ENCODE assay signal across 8 mouse cellular contexts in genomic region chr11:74828965-74829550, GRCm38 (mm10). TPM values are rescaled to one million over a fixed set of nuclear protein-coding genes. Genes with fewer than 3 reads are reported as not detected.
DNase-seq lines count a peak whose midpoint lies in the region; ATAC-seq and TF ChIP-seq lines count a peak whose summit lies in the region.

No protein-coding gene starts in this region.

- peak overlapping the region; percentile 99 for H3K4me3 ChIP-seq in megakaryocyte, embryonic 14.5 days (replicated peaks)
- peak overlapping the region; percentile 82 for H3K4me3 ChIP-seq in intestine, postnatal 0 days (ENCODE audit: low read depth, low read length)

- WGBS in intestine, postnatal 0 days: 23% methylated on average over 11 of the region's 11 CpGs

- H3K9me3 ChIP-seq in megakaryocyte, embryonic 14.5 days: no peaks in the 10 kb centered on the region
- H3K9me3 ChIP-seq in intestine, postnatal 0 days (ENCODE audit: control insufficient read depth): no peaks in the 10 kb centered on the region

- peaks cover 3% of the 10 kb centered on the region for H3K36me3 ChIP-seq in megakaryocyte, embryonic 14.5 days (replicated peaks; ENCODE audit: low read length)
- H3K36me3 ChIP-seq in intestine, postnatal 0 days (ENCODE audit: control insufficient read depth, insufficient read depth): no peaks in the 10 kb centered on the region; the same call in 1 of the 2 replicates
- no peaks in the 10 kb centered on the region for H3K36me3 ChIP-seq in splenic B cell, adult 2 months (ENCODE audit: control insufficient read depth, insufficient read depth, low read length, poor library complexity, severe bottlenecking)

- no peak for TF ChIP-seq CTCF in intestine, postnatal 0 days (IDR thresholded peaks at IDR 0.05; ENCODE audit: low read depth)

- peak; percentile 30 to 55 for DNase-seq in adrenal gland, adult (ENCODE audit: inconsistent age in 2 of 2, low spot score in 1 of 2)
- DNase-seq in adrenal gland, postnatal 14 days: no peak
- peak; percentile 46 for DNase-seq in splenic B cell, adult 2 months (ENCODE audit: low read depth, low spot score)
- DNase-seq in right cerebral cortex, postnatal 25 days: no peak
- DNase-seq in urinary bladder, postnatal 36 days (ENCODE audit: low spot score in 2 of 2): no peak

- no peaks in the 10 kb centered on the region for H3K27me3 ChIP-seq in megakaryocyte, embryonic 14.5 days (replicated peaks)
- no peaks in the 10 kb centered on the region for H3K27me3 ChIP-seq in intestine, postnatal 0 days (replicated peaks; ENCODE audit: control insufficient read depth, insufficient read depth, low read length)
- H3K27me3 ChIP-seq in splenic B cell, adult 2 months (ENCODE audit: control insufficient read depth, insufficient read depth, low read length, poor library complexity, severe bottlenecking): no peaks in the 10 kb centered on the region

- peak overlapping the region; percentile 89 for H3K4me2 ChIP-seq in intestine, postnatal 0 days (replicated peaks; ENCODE audit: low read depth)

- H3K9ac ChIP-seq in intestine, postnatal 0 days (ENCODE audit: low read depth, low read length): no peak overlapping the region

- peak overlapping the region; percentile 95 for H3K27ac ChIP-seq in intestine, postnatal 0 days (ENCODE audit: low read depth, low read length)

- peaks cover 68% of the 10 kb centered on the region for H3K4me1 ChIP-seq in megakaryocyte, embryonic 14.5 days
- H3K4me1 ChIP-seq in intestine, postnatal 0 days (replicated peaks; ENCODE audit: control insufficient read depth, insufficient read depth, low read length): peaks cover 14% of the 10 kb centered on the region; the same call in 1 of the 2 replicates

- ATAC-seq in megakaryocyte, adult 5-6 weeks (ENCODE audit: poor library complexity, severe bottlenecking): no peak
- no peak for ATAC-seq in intestine, postnatal 0 days

RNA-seq across cellular contexts. Expression of gene Mnt, which starts 1.7 kb away (rescaled TPM):
- 22.8 and 29.9 TPM in 2 replicates for total RNA-seq in adrenal gland, postnatal 14 days (2021)
- polyA plus RNA-seq in megakaryocyte, embryonic 14.5 days (2012; ENCODE audit: insufficient read depth, low replicate concordance): 59.1 and 85.0 TPM in 2 replicates
- total RNA-seq in megakaryocyte, adult 5-6 weeks (2015): 14.5 and 17.0 TPM in 2 replicates
- 3.8 and 6.1 TPM in 2 replicates for total RNA-seq in megakaryocyte, adult 5-6 weeks (2017)
- 5.3 and 5.8 TPM in 2 replicates for polyA plus RNA-seq in intestine, postnatal 0 days (2015; fragmentation: Nextera tagmentation; extraction: Ambion mirVana)

RNA-seq across cellular contexts. Expression of gene Mettl16, which starts 58.4 kb away (rescaled TPM):
- total RNA-seq in adrenal gland, postnatal 14 days (2021): 24.1 and 29.2 TPM in 2 replicates
- polyA plus RNA-seq in megakaryocyte, embryonic 14.5 days (2012; ENCODE audit: insufficient read depth, low replicate concordance): 0.32 and 10.4 TPM in 2 replicates
- total RNA-seq in megakaryocyte, adult 5-6 weeks (2015): 3.5 and 6.2 TPM in 2 replicates
- 10.2 and 12.5 TPM in 2 replicates for total RNA-seq in megakaryocyte, adult 5-6 weeks (2017)
- 9.6 and 11.1 TPM in 2 replicates for polyA plus RNA-seq in intestine, postnatal 0 days (2015; fragmentation: Nextera tagmentation; extraction: Ambion mirVana)

Comparison
In these comparisons a context has a peak if more than half of its experiments do, and no peak if none do; other contexts are left out.
1. DNase-seq: peak in adrenal gland, adult (2 of 2) and splenic B cell, adult 2 months (single experiment); none in adrenal gland, postnatal 14 days (single experiment), right cerebral cortex, postnatal 25 days (single experiment) and urinary bladder, postnatal 36 days (0 of 2).